Mouse (Mus musculus): Measurements from ENCODE around the gene Cyb5r3. TPM values are rescaled to one million over a fixed set of nuclear protein-coding genes. Genes with fewer than 3 reads are reported as not detected.

Cyb5r3 gene
- polyA plus RNA-seq, 1 experiment, result 76.1 TPM

DNA sequence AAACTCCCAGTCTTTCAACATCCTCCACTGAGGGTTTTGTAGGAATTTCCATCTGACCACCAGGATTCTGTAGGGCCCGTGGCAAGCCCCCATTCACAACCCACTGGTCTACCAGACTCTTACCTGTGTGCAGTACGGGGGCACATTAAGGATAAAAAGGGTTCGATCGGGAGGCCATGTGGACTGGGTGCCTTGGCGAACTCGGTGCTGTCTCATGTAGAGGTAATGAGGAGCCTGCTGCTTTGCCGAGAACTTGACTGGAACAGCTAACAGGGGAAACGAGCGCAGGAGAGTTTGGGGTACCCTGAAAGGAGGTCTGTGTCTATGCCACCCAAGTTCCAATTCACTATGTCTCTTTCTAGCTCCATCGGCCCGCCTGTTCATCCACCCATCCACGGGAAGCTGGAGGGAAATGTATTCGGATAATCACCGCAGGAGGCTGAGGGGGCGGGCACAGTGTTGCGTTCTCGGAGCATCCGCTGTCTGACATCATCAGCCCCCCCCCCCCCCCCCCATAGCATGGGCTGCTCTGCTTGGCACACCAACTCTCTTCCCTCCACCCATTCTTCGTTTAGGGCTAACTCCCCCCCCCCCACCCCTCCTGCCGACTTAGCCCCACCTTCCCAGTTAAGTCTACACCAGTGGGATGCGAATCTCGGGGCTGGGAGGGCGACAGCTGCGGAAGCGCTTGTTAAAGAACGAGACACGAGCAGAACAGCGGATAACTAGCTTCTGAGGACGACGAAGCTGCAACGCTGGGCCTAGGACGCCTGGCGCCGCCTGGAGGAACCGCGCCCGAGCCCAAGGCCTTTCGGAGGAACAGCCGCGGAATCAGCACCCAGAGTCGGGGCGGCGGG is 50.5 kb downstream of the Cyb5r3 start:
- Histone ChIP-seq H3K36me3 (ENCODE audit: control insufficient read depth, insufficient read depth, low read length) (peaks cover 32% of the 10 kb centered on the region), H3K27ac (ENCODE audit: insufficient read depth, low read length) (peak overlapping the region; percentile 78), H3K4me3 (ENCODE audit: extremely low read depth, insufficient read depth, insufficient read length) (peak overlapping the region; percentile 90), H3K4me1 (ENCODE audit: control insufficient read depth, insufficient read depth, insufficient read length) (no peaks in the 10 kb centered on the region; the same call in 1 of the 2 replicates), H3K27me3 (ENCODE audit: control insufficient read depth, insufficient read depth, low read length) (no peaks in the 10 kb centered on the region)
- peak; percentile 14 to 28 for DNase-seq (ENCODE audit: low read depth in 1 of 2, low spot score in 2 of 2)
- TF ChIP-seq CTCF (IDR thresholded peaks at IDR 0.05; ENCODE audit: extremely low read depth, insufficient read depth, insufficient read length, insufficient replicate concordance) (no peak), POLR2A (IDR thresholded peaks at IDR 0.05; ENCODE audit: low read depth, low read length) (no peak; the same call in 1 of the 2 replicates)
- whole genome bisulfite sequencing, result 4% methylated on average over 43 of the region's 43 CpGs

GRCm38 (mm10) chr15:83118360-83118759 is 54.0 kb downstream of the Cyb5r3 start:
- WGBS, result 66% methylated on average over 7 of the region's 7 CpGs
- H3K36me3 ChIP-seq (ENCODE audit: control insufficient read depth, insufficient read depth, low read length), result peaks cover 34% of the 10 kb centered on the region
- H3K27me3 ChIP-seq (ENCODE audit: control insufficient read depth, insufficient read depth, low read length), result no peaks in the 10 kb centered on the region
- H3K4me1 ChIP-seq (ENCODE audit: control insufficient read depth, insufficient read depth, insufficient read length), result no peaks in the 10 kb centered on the region; the same call in 1 of the 2 replicates
- TF ChIP-seq CTCF (IDR thresholded peaks at IDR 0.05; ENCODE audit: extremely low read depth, insufficient read depth, insufficient read length, insufficient replicate concordance), result no peak
- no peak for TF ChIP-seq POLR2A (IDR thresholded peaks at IDR 0.05; ENCODE audit: low read depth, low read length)
- no peak for DNase-seq (ENCODE audit: low read depth in 1 of 2, low spot score in 2 of 2)
- no peak overlapping the region for H3K27ac ChIP-seq (ENCODE audit: insufficient read depth, low read length)
- no peak overlapping the region for H3K4me3 ChIP-seq (ENCODE audit: extremely low read depth, insufficient read depth, insufficient read length)

GRCm38 (mm10) chr15:83115071-83115470 is 57.3 kb downstream of the Cyb5r3 start:
- H3K4me1 ChIP-seq (ENCODE audit: control insufficient read depth, insufficient read depth, insufficient read length), result peaks cover 2% of the 10 kb centered on the region; the same call in 1 of the 2 replicates
- no peak for DNase-seq (ENCODE audit: low read depth in 1 of 2, low spot score in 2 of 2)
- no peak overlapping the region for H3K27ac ChIP-seq (ENCODE audit: insufficient read depth, low read length)
- TF ChIP-seq CTCF (IDR thresholded peaks at IDR 0.05; ENCODE audit: extremely low read depth, insufficient read depth, insufficient read length, insufficient replicate concordance) (no peak), POLR2A (IDR thresholded peaks at IDR 0.05; ENCODE audit: low read depth, low read length) (no peak)
- 82% methylated on average over 6 of the region's 6 CpGs for WGBS
- no peak overlapping the region for H3K4me3 ChIP-seq (ENCODE audit: extremely low read depth, insufficient read depth, insufficient read length)
- H3K36me3 ChIP-seq (ENCODE audit: control insufficient read depth, insufficient read depth, low read length), result peaks cover 34% of the 10 kb centered on the region
- no peaks in the 10 kb centered on the region for H3K27me3 ChIP-seq (ENCODE audit: control insufficient read depth, insufficient read depth, low read length)

DNA sequence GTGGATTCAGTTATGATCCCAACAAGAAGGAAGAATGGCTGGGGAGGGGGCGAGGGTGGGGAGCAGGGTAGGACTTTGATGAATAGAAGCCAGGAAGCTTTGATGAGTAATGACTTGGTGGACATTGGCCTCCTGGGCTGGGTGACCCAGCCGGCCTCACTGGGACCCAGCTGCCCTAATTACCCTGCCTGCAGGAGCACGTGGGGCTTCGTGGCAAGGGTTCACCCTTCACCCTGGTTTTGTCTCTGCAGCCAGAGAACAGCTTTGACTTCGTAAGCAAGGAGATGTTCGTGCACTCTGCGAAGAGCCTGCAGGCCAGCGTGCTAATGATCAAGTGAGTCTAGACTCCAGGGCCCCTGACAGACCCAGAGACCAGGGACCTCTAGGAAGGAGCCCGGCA is 58.3 kb downstream of the Cyb5r3 start:
- H3K4me3 ChIP-seq (ENCODE audit: extremely low read depth, insufficient read depth, insufficient read length), result no peak overlapping the region
- no peak overlapping the region for H3K27ac ChIP-seq (ENCODE audit: insufficient read depth, low read length)
- TF ChIP-seq CTCF (IDR thresholded peaks at IDR 0.05; ENCODE audit: extremely low read depth, insufficient read depth, insufficient read length, insufficient replicate concordance), result no peak
- H3K36me3 ChIP-seq (ENCODE audit: control insufficient read depth, insufficient read depth, low read length), result peaks cover 28% of the 10 kb centered on the region
- DNase-seq (ENCODE audit: low read depth in 1 of 2, low spot score in 2 of 2), result no peak
- H3K4me1 ChIP-seq (ENCODE audit: control insufficient read depth, insufficient read depth, insufficient read length), result peaks cover 2% of the 10 kb centered on the region; the same call in 1 of the 2 replicates
- 94% methylated on average over 9 of the region's 9 CpGs for WGBS
- H3K27me3 ChIP-seq (ENCODE audit: control insufficient read depth, insufficient read depth, low read length), result no peaks in the 10 kb centered on the region

DNA sequence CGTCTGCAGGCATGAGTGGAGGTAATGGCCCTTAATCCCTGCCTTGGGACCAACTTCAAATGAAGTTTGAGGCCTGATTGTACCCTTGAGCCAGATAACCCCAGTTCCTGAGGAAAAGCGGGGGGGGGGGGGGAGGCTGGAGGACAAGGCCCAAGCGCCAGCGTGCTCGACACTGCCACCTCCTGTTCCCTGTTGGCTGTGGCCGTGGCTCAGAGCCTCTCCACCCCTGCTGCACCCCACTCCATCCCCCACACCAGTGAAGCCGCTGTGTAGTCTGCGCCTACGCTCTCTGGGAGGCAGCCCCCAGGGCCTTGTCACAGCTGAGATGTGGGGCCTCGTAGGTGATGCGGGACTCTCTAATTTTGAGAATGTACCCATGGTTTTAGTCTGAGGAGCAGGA is 59.5 kb downstream of the Cyb5r3 start:
- no peak overlapping the region for H3K4me3 ChIP-seq (ENCODE audit: extremely low read depth, insufficient read depth, insufficient read length)
- no peak overlapping the region for H3K27ac ChIP-seq (ENCODE audit: insufficient read depth, low read length)
- H3K36me3 ChIP-seq (ENCODE audit: control insufficient read depth, insufficient read depth, low read length), result peaks cover 22% of the 10 kb centered on the region
- DNase-seq (ENCODE audit: low read depth in 1 of 2, low spot score in 2 of 2), result peak in 1 of 2 experiments; percentile 63
- 24% methylated on average over 11 of the region's 11 CpGs for WGBS
- H3K4me1 ChIP-seq (ENCODE audit: control insufficient read depth, insufficient read depth, insufficient read length), result peaks cover 2% of the 10 kb centered on the region; the same call in 1 of the 2 replicates
- peak; percentile 72 for TF ChIP-seq CTCF (IDR thresholded peaks at IDR 0.05; ENCODE audit: extremely low read depth, insufficient read depth, insufficient read length, insufficient replicate concordance)
- TF ChIP-seq POLR2A (IDR thresholded peaks at IDR 0.05; ENCODE audit: low read depth, low read length), result no peak
- no peaks in the 10 kb centered on the region for H3K27me3 ChIP-seq (ENCODE audit: control insufficient read depth, insufficient read depth, low read length)

DNA sequence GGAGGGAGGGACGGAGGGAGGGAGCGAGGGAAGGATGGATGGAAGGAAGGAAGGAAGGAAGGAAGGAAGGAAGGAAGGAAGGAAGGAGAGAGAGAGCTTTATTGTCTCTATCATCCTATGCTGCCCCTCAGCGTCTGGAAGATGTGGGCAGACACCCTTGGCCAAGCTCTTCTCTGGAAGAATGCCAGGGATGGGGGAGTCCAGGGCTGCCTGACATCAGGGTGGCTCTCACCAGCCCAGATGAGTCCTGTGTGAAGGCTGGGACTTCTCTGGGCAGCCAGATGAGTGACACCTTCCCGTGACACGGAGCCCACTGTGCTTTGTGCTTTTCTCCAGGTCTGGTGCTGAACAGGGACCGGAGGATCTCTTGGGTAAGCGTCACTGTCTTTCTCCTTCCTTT is 60.5 kb downstream of the Cyb5r3 start:
- no peak for TF ChIP-seq CTCF (IDR thresholded peaks at IDR 0.05; ENCODE audit: extremely low read depth, insufficient read depth, insufficient read length, insufficient replicate concordance)
- no peak for TF ChIP-seq POLR2A (IDR thresholded peaks at IDR 0.05; ENCODE audit: low read depth, low read length)
- WGBS, result 87% methylated on average over 7 of the region's 7 CpGs
- DNase-seq (ENCODE audit: low read depth in 1 of 2, low spot score in 2 of 2), result no peak

GRCm38 (mm10) chr15:83111290-83111689 is 61.1 kb downstream of the Cyb5r3 start:
- Histone ChIP-seq H3K4me1 (ENCODE audit: control insufficient read depth, insufficient read depth, insufficient read length) (peaks cover 2% of the 10 kb centered on the region; the same call in 1 of the 2 replicates), H3K4me3 (ENCODE audit: extremely low read depth, insufficient read depth, insufficient read length) (no peak overlapping the region), H3K27ac (ENCODE audit: insufficient read depth, low read length) (no peak overlapping the region), H3K36me3 (ENCODE audit: control insufficient read depth, insufficient read depth, low read length) (peaks cover 9% of the 10 kb centered on the region), H3K27me3 (ENCODE audit: control insufficient read depth, insufficient read depth, low read length) (no peaks in the 10 kb centered on the region)
- no peak for TF ChIP-seq POLR2A (IDR thresholded peaks at IDR 0.05; ENCODE audit: low read depth, low read length)
- no peak for TF ChIP-seq CTCF (IDR thresholded peaks at IDR 0.05; ENCODE audit: extremely low read depth, insufficient read depth, insufficient read length, insufficient replicate concordance)
- DNase-seq (ENCODE audit: low read depth in 1 of 2, low spot score in 2 of 2), result no peak
- WGBS, result 75% methylated on average over 6 of the region's 6 CpGs

More for the DNA sequence above, 60.5 kb downstream of the Cyb5r3 start:
- H3K27me3 ChIP-seq (ENCODE audit: control insufficient read depth, insufficient read depth, low read length), result no peaks in the 10 kb centered on the region
- H3K4me1 ChIP-seq (ENCODE audit: control insufficient read depth, insufficient read depth, insufficient read length), result peaks cover 2% of the 10 kb centered on the region; the same call in 1 of the 2 replicates
- H3K36me3 ChIP-seq (ENCODE audit: control insufficient read depth, insufficient read depth, low read length), result peaks cover 12% of the 10 kb centered on the region
- no peak overlapping the region for H3K4me3 ChIP-seq (ENCODE audit: extremely low read depth, insufficient read depth, insufficient read length)
- no peak overlapping the region for H3K27ac ChIP-seq (ENCODE audit: insufficient read depth, low read length)

Data from spleen, adult 2 months (tissue).